Mouse (Mus musculus): ENCODE results near the gene Chac1. TPM values are rescaled to one million over a fixed set of nuclear protein-coding genes. Genes with fewer than 3 reads are reported as not detected.
A peak's percentile ranks its signal among the peaks of the same experiment; 100 is the strongest.

Chac1 gene
- polyA plus RNA-seq, 1 experiment from 2014 or later: 0.81 TPM

DNA sequence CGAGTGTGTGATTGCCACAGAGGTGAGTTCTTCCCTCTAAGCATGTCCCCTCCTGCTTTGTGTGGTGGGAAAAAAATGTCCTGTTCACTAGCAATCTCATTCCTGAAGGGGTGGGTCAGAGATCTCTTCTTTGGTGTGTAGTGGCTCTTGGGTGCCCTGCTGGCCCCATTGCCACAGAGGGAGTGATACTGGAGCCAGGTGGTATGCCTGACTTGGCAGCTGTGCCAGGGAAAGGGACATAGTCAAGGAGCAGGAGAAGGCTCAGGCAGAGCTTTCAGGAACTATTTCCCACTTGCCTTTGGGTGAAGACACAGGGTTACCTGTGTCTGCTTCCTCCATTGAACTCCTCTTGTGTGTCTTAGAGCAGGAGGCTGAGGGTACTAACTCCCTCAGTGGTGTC lies 16.9 kb upstream of the Chac1 start:
- 64% methylated on average over 1 of the region's 1 CpGs for WGBS
- H3K27me3 ChIP-seq (ENCODE audit: insufficient read depth, poor library complexity, severe bottlenecking): peaks cover 76% of the 10 kb centered on the region
- H3K9me3 ChIP-seq: no peaks in the 10 kb centered on the region
- H3K27ac ChIP-seq: no peak overlapping the region
- no peak overlapping the region for H3K4me3 ChIP-seq
- DNase-seq (ENCODE audit: low spot score): no peak
- peaks cover 21% of the 10 kb centered on the region for H3K4me1 ChIP-seq (replicated peaks)
- no peaks in the 10 kb centered on the region for H3K36me3 ChIP-seq

DNA sequence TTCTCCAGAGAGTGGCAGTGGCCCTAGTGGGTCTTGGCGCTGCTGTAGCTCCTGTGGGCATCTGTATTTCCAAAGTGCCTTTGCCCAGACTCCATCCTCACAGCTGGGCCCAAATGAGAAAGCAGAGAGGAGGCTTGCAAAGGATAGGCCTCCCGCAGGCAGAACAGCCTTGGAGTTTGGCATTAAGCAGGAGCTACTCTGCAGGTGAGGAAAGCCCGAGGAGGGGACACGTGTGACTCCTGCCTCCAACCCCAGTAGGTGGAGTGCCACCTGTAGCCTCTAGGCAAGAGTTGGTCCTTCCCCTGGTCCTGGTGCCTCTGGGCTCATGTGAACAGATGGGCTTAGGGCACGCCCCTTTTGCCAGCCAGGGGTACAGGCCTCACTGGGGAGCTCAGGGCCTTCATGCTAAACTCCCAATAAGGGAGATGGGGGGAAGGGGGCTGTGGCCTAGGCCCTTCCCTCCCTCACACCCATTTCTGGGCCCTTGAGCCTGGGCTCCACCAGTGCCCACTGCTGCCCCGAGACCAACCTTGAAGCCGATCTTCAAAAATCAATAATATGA lies 16.0 kb upstream of the Chac1 start:
- no peaks in the 10 kb centered on the region for H3K36me3 ChIP-seq
- H3K27me3 ChIP-seq (ENCODE audit: insufficient read depth, poor library complexity, severe bottlenecking): peaks cover 67% of the 10 kb centered on the region
- H3K9me3 ChIP-seq: no peaks in the 10 kb centered on the region
- DNase-seq (ENCODE audit: low spot score): no peak
- no peak overlapping the region for H3K27ac ChIP-seq
- 74% methylated on average over 7 of the region's 7 CpGs for WGBS
- peaks cover 21% of the 10 kb centered on the region for H3K4me1 ChIP-seq (replicated peaks)
- H3K4me3 ChIP-seq: no peak overlapping the region

DNA sequence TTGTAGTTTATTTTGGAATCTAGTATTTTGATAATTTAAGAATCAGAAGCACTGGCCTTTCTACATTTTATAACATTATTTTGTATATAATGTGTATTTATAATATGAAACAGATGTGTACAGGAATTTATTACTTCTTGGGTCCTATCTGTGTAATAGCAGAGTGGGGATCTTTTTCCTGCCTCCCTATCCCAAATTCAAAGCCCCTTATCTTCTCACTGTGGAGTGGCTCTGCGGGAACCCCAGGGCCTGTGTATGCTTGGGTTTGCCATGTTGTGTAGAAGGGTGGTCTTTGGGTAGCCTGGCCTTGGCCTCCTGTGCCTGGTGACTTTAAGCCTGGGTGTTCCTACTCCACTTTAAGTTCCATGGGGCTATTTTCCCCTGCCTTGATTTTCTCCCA lies 15.5 kb upstream of the Chac1 start:
- Histone ChIP-seq H3K27ac (no peak overlapping the region), H3K27me3 (ENCODE audit: insufficient read depth, poor library complexity, severe bottlenecking) (peaks cover 62% of the 10 kb centered on the region), H3K9me3 (no peaks in the 10 kb centered on the region), H3K4me1 (replicated peaks) (peaks cover 21% of the 10 kb centered on the region), H3K36me3 (no peaks in the 10 kb centered on the region), H3K4me3 (no peak overlapping the region)
- WGBS: 88% methylated on average over 1 of the region's 1 CpGs
- DNase-seq (ENCODE audit: low spot score): no peak

DNA sequence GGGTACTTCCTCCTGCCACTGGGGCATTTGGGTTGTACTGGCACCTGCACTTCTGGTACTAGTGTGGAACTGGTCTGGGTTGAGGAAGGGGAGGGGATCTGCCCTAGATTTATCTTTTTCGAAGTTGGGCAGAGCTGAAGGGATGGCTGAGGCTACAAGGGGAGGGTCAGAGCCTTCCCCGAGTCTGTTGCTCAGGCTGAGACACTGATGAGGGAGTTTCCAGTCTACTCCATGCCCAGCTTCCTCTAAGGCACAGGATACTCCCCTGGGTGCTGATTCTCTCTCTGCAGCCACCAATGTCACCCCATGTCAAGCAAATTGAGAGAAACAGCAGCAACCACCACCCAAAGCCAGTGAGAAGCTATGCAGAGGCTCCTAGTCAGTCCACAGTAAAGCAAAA lies 15.0 kb upstream of the Chac1 start:
- Histone ChIP-seq H3K4me3 (no peak overlapping the region), H3K9me3 (no peaks in the 10 kb centered on the region), H3K36me3 (no peaks in the 10 kb centered on the region), H3K27me3 (ENCODE audit: insufficient read depth, poor library complexity, severe bottlenecking) (peaks cover 57% of the 10 kb centered on the region), H3K27ac (0 out of 2 replicates have a peak overlapping the region, but pooled peaks have one; percentile 35), H3K4me1 (replicated peaks) (peaks cover 21% of the 10 kb centered on the region)
- no peak for DNase-seq (ENCODE audit: low spot score)
- WGBS: 72% methylated on average over 2 of the region's 2 CpGs

DNA sequence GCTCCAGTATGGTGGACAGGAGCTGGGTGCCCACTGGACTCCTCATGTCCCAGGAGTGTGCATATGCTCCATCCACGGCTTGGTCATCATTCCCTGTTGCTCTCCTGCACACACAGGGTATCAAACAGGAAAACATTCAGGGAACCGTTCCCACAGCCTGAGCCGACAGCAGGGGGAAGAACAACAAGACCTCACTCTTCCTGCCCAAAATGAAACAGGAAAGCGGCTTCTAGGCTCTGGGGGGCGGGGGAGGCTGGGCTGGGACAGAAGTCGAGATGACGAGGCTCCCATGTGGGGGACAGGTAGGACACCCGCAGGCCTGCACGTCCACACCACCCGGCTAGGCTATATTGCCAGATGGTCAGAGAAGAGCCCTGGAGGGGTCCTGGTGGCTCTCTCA lies 14.6 kb upstream of the Chac1 start:
- Histone ChIP-seq H3K4me3 (no peak overlapping the region), H3K27ac (peak overlapping the region; percentile 35; the same call in 1 of the 2 replicates), H3K27me3 (ENCODE audit: insufficient read depth, poor library complexity, severe bottlenecking) (peaks cover 53% of the 10 kb centered on the region), H3K4me1 (replicated peaks) (peaks cover 21% of the 10 kb centered on the region), H3K36me3 (no peaks in the 10 kb centered on the region), H3K9me3 (no peaks in the 10 kb centered on the region)
- DNase-seq (ENCODE audit: low spot score): no peak
- WGBS: 68% methylated on average over 10 of the region's 10 CpGs

DNA sequence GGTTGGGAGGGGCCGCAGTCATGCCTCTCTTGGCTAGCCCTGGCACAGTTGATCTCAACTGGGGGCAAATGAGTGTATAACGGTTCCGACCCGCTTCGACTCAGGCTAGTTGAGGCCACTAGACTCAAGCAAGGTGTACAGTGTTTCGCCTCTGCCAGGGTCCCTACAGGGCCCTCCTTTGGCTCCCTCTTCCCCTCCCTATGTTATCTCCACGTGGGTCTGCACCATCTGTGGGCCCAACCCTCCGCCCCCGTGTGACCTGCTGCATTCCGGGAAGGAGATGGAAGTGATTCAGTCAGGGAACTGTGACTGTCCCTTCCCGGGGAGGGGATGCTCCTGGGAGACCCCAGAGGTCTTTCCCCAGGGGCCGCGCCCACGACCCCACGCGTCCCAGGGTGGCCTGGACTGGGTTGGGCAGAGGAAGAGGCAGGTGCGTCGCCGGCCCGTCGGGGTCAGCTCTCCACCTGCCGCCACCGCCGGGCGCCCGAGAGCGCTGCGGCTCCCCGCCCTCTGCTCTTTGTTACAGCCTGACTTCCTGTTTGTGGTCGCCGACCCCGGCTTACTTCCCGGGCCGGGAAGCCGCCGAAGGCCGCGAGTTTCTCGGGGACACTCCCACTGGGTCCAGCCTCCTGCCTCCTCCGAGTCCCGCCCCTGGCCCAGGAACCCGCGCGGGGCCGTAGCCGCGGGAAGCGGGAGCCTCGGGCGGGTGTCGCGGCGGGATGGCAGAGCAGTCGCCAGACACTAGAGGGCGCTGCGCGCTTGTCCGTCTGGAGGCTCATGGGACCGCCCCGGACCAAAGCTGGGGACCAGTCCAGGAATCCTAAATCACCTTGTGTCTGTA lies 13.4 kb upstream of the Chac1 start:
- Histone ChIP-seq H3K9me3 (no peaks in the 10 kb centered on the region), H3K27ac (peak overlapping the region; percentile 94), H3K4me1 (replicated peaks) (peaks cover 21% of the 10 kb centered on the region), H3K27me3 (ENCODE audit: insufficient read depth, poor library complexity, severe bottlenecking) (peaks cover 41% of the 10 kb centered on the region), H3K36me3 (no peaks in the 10 kb centered on the region), H3K4me3 (peak overlapping the region; percentile 70)
- 7% methylated on average over 60 of the region's 60 CpGs for WGBS
- peak; percentile 88 for DNase-seq (ENCODE audit: low spot score)

DNA sequence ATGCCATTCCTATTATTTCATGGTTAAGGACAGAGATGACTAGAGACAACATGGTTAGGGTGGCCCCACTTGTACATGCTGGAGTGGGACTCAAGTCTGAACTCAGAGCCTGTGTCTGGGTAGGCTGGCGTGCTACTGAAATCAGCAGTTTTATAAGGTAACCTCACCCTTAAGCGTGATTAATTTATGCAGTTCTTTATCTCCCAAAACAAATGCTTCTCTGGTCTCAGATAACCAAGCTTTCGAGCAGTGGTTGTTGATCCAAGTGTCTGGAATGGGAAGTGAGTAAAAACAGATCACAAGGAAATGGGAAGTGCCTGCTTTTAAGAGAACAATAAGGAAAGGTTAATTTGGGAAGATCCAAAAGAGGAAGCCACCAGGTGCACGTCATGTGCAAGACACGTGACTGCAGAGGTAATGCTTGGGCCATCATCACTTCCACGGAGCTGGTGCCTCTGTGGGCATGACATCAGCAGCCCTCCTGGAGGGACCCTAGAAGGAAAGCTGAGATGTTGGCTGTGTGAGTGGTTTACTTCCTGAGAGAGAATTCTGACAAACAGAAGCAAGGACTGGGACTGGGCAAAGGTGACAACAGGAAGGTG lies 6.4 kb upstream of the Chac1 start:
- no peaks in the 10 kb centered on the region for H3K36me3 ChIP-seq
- no peaks in the 10 kb centered on the region for H3K9me3 ChIP-seq
- H3K4me1 ChIP-seq (replicated peaks): 0 out of 2 replicates have a peak, but pooled peaks cover 3% of the 10 kb centered on the region
- H3K27ac ChIP-seq: no peak overlapping the region
- WGBS: 61% methylated on average over 6 of the region's 6 CpGs
- no peak for DNase-seq (ENCODE audit: low spot score)
- H3K4me3 ChIP-seq: no peak overlapping the region
- peaks cover 10% of the 10 kb centered on the region for H3K27me3 ChIP-seq (ENCODE audit: insufficient read depth, poor library complexity, severe bottlenecking)

DNA sequence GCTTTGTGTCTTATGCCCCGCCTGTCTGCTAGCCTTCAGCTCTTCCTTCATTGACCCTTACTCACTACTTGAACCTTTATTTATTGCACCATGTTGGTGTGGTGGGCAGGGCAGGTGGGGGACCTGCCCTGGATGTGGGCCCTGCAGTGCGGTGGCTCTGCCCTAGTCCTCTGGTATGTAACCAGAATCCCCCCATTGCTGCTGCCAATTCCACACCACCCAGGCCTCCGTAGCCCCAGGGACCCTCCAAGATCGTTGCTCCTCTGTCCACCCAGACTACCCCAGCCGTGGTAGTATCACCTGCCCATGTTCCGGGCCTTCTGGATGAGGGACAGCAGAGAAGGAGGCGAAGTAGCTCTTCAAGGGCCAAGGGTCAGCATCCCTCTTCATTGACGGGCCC lies 2.7 kb downstream of the Chac1 start:
- Histone ChIP-seq H3K4me1 (replicated peaks) (peaks cover 17% of the 10 kb centered on the region), H3K27me3 (ENCODE audit: insufficient read depth, poor library complexity, severe bottlenecking) (peaks cover 40% of the 10 kb centered on the region)
- WGBS: 87% methylated on average over 8 of the region's 8 CpGs

DNA sequence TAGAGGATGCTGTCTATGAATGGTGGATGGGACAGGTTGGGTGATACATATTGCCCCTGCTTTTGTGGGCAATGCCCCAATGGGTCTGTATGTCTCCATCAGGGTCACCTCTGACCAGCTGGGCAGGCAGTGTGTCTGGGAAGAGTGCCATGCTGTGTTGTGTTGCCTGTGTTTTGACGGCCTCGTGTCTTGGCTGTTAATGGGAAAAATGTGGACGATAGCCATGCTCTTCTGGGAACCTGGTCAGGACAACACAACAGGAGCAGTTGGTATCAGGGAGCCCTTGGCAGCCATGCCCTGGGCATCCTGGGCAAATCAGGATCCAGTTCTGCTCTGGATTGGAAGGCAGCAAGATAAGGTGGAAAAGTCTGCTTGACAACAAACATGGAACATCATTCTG lies 4.1 kb downstream of the Chac1 start:
- DNase-seq (ENCODE audit: low spot score): no peak
- Histone ChIP-seq H3K27me3 (ENCODE audit: insufficient read depth, poor library complexity, severe bottlenecking) (peaks cover 29% of the 10 kb centered on the region), H3K4me3 (no peak overlapping the region), H3K36me3 (no peaks in the 10 kb centered on the region), H3K9me3 (0 out of 2 replicates have a peak, but pooled peaks cover 5% of the 10 kb centered on the region), H3K27ac (no peak overlapping the region), H3K4me1 (replicated peaks) (peaks cover 17% of the 10 kb centered on the region)
- 92% methylated on average over 3 of the region's 3 CpGs for WGBS

More for the DNA sequence above, 2.7 kb downstream of the Chac1 start:
- no peak for DNase-seq (ENCODE audit: low spot score)
- Histone ChIP-seq H3K27ac (no peak overlapping the region), H3K4me3 (no peak overlapping the region), H3K9me3 (0 out of 2 replicates have a peak, but pooled peaks cover 5% of the 10 kb centered on the region), H3K36me3 (no peaks in the 10 kb centered on the region)

DNA sequence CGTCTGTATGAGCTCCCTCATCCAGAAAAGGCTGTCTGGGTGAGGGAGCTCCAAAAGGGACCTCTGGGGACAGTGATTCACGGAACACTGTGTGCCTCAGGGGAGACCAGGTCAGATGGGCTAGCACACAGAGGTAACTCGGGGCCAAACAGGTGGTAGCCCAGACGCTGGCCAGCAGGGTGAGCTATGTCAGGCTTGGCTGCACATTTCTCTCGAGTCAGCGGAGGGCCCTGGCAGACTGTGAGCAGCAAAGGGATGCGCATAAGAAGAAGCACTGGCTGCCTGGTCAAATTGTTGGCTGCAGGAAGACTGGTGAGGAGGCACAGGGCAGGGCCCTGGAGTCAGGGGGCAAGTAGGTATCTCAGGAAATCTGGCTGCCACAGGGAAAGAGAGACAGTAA lies 4.6 kb downstream of the Chac1 start:
- Histone ChIP-seq H3K9me3 (peaks cover 7% of the 10 kb centered on the region; the same call in 1 of the 2 replicates), H3K27ac (no peak overlapping the region), H3K27me3 (ENCODE audit: insufficient read depth, poor library complexity, severe bottlenecking) (peaks cover 23% of the 10 kb centered on the region), H3K36me3 (no peaks in the 10 kb centered on the region), H3K4me3 (no peak overlapping the region), H3K4me1 (replicated peaks) (peaks cover 13% of the 10 kb centered on the region)
- 27% methylated on average over 7 of the region's 7 CpGs for WGBS
- no peak for DNase-seq (ENCODE audit: low spot score)

DNA sequence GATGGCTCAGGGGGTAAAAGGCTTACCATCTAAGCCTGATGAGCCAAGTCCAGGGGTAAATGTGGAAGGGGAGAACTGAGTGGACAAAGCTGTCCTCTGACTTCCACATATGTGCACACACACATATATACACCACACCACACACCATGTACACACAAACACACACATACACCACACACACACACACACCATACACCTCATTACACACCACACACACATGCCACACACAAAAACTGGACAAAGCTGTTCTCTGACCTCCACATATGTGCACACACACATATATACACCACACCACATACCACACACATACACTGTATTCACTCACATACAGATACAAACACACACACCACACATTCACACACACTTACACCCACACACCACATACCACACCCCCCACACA lies 5.3 kb downstream of the Chac1 start:
- Histone ChIP-seq H3K4me1 (replicated peaks) (peaks cover 6% of the 10 kb centered on the region), H3K36me3 (no peaks in the 10 kb centered on the region), H3K4me3 (no peak overlapping the region), H3K27ac (no peak overlapping the region), H3K9me3 (peaks cover 14% of the 10 kb centered on the region), H3K27me3 (ENCODE audit: insufficient read depth, poor library complexity, severe bottlenecking) (peaks cover 17% of the 10 kb centered on the region)
- DNase-seq (ENCODE audit: low spot score): no peak

DNA sequence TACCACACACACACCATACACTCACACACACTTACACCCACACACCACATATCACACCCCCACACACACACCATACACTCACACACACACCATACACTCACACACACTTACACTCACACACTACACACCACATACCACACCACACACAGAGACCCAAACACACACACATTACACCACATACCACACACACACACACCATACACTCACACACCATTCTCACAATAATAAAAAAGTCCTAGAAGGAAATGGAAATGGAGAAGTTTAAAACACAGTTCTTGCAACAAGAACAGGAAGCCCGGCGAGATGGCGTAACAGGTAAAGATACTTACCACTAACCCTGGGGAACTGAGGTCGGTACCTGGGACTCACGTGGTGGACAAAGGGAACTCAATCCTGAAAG lies 5.8 kb downstream of the Chac1 start:
- peaks cover 12% of the 10 kb centered on the region for H3K27me3 ChIP-seq (ENCODE audit: insufficient read depth, poor library complexity, severe bottlenecking)
- 0 out of 2 replicates have a peak, but pooled peaks cover 2% of the 10 kb centered on the region for H3K4me1 ChIP-seq (replicated peaks)
- no peak overlapping the region for H3K4me3 ChIP-seq
- no peak overlapping the region for H3K27ac ChIP-seq
- H3K36me3 ChIP-seq: peaks cover 3% of the 10 kb centered on the region; the same call in 1 of the 2 replicates
- 92% methylated on average over 5 of the region's 5 CpGs for WGBS
- H3K9me3 ChIP-seq: peaks cover 19% of the 10 kb centered on the region
- no peak for DNase-seq (ENCODE audit: low spot score)

DNA sequence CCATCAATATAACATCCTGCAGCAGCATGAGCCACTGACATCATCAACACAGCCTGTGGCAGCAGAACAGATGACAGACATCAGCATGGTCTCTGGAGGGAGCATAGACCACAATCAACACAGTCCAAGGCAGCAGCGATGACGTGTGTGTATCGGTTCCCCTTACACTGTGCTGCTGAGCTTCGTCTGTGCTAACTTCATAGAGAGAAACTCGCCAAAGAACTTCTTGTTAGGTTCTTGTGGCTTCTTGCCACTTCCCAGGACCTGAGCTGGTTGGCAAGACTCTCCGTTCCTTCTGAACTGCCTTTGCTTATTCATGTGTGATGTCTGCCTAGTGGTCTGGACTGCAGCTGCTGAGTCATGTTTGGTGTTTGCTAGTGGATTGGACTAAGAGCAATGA lies 7.2 kb downstream of the Chac1 start:
- Histone ChIP-seq H3K27ac (no peak overlapping the region), H3K27me3 (ENCODE audit: insufficient read depth, poor library complexity, severe bottlenecking) (peaks cover 3% of the 10 kb centered on the region; the same call in 1 of the 2 replicates), H3K36me3 (peaks cover 8% of the 10 kb centered on the region; the same call in 1 of the 2 replicates), H3K9me3 (peaks cover 23% of the 10 kb centered on the region), H3K4me1 (replicated peaks) (0 out of 2 replicates have a peak, but pooled peaks cover 2% of the 10 kb centered on the region), H3K4me3 (no peak overlapping the region)
- DNase-seq (ENCODE audit: low spot score): no peak
- WGBS: 89% methylated on average over 6 of the region's 6 CpGs

Measured in hindbrain, embryonic 10.5 days (tissue).